Mouse (Mus musculus) CD8-positive naive resting alpha-beta T cell, adult 2 months (primary cell): ENCODE measurements around the gene Olfr435.
"Not testable (repeated sequence)": the region's sequence is repeated elsewhere in the genome, so short reads cannot be mapped to it uniquely, and the experiment has no call there.

Source experiments
- DNase-seq, 2 experiments: peaks; one replicate each; pipeline ENCODE4 v3.0.0; 2022; ENCODE audit warnings: low read depth in 2 of 2, low spot score in 2 of 2

The Olfr435 gene

DNA sequence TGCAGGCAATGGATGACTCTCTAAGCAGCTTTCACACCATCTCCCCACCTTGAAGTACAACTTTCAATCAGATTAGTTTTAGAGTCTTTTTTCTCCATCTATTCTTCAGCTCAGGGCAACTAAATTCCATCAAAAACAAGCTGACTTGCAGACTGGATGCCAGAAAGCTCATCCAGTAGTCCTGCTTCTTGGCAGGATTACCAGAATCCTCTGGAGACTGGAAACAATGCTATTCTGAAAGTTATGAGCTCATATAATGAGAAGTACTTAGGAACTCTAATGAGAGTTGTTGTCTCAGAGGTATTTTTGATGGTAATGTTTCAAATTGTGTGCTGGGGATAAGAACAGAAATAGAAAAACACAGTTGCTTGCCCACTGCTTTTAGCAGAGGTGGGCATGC lies at the start of gene Olfr435:
Gene Olfr435, plus strand, starts transcription at position 366 of the 400 bp plus-strand sequence.
- DNase-seq = no peak

DNA sequence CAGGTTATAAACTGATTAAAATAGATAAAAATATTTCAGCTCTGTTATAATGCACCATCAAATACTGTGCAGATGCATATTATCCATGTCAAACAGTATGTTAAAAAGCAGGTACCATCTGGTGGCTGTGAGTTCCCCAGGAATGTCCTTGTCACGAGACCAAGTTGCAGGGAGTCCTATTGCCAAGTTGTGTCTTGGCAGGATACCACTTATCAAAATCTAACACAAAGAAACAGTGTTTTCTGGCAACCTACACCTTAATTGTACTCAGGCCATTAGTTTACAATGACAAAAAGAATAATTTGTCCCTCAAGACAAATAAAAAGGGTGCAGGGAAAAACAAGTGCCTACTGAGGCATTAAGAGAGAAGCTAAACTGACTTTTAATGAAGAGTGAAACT lies 37.4 kb upstream of the Olfr435 start:
- DNase-seq = no peak

DNA sequence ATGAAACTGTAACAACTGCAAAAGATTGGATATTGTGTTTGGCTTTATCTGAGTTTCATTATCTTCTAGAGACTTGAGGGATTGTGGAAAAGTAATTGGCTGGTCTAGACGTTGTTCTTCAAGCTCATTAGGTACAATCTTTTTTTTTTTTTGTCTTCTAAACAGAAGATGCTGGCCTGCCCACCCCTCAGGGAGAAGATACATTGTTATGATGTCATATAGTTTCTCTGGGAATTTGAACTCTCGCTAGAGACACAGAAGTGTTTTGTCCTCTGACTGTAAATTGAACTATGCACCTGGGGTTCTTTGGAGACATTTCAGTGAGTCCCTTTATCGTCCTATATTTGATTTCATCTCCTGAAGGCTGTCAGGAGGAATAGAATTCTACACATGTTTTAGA lies 34.0 kb upstream of the Olfr435 start, which contains the start of gene Olfr437:
Gene Olfr437, plus strand, starts transcription at position 301 of the 400 bp plus-strand sequence.
- no peak for DNase-seq

DNA sequence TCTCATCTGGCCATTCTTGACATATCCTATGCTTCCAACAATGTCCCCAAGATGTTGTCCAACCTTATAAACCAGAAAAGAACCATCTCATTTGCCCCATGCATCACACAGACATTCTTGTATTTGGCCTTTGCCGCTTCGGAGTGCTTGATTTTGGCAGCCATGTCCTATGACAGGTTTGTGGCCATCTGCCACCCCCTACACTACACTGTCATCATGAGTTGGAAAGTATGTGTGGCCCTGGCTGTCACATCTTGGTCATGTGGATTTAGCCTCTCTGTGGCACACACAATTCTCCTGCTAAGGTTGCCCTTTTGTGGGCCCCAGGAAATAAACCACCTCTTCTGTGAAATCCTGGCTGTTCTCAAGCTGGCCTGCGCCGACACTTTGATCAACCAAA lies 29.7 kb upstream of the Olfr435 start:
- DNase-seq = no peak

DNA sequence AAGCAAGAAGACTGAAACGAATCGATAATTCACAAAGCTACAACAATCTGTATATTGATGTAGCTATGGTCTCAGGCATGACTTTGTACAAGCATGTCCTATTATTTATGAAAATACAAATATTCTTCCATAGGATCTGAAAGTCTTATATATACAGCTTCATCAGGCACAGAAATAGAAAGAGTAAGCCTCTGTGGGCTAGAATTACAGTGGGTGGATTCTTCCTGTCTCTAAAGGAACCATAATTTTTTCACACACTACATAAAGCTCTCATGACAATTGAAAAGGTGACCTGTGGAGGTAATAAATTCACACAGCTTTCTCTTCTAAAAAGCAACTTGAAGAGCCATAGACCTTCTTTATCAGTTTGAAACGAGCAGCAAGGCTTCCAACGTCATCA lies 25.1 kb upstream of the Olfr435 start, which contains the start of gene Olfr13:
Gene Olfr13, plus strand, starts transcription at position 301 of the 400 bp plus-strand sequence.
- no peak for DNase-seq

DNA sequence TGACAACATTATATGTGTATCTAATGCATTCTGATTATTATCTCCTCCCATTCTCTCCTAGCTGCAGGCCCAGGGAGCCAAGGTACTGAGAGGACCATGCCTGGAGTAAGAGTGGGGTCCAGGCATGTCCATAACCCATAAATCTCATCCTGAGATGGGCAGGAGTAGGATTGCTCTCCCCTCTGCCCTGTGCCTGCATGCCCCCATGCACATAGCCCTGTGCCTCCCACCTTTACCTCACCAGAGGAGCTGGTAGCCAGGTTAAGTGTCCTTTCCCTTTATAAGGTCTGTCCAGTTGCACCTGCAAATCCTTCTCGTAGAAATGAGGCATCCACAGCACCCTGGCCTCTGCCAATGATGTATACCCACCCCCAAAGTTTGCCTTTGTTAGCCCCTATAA lies 18.8 kb upstream of the Olfr435 start:
- DNase-seq = no peak

DNA sequence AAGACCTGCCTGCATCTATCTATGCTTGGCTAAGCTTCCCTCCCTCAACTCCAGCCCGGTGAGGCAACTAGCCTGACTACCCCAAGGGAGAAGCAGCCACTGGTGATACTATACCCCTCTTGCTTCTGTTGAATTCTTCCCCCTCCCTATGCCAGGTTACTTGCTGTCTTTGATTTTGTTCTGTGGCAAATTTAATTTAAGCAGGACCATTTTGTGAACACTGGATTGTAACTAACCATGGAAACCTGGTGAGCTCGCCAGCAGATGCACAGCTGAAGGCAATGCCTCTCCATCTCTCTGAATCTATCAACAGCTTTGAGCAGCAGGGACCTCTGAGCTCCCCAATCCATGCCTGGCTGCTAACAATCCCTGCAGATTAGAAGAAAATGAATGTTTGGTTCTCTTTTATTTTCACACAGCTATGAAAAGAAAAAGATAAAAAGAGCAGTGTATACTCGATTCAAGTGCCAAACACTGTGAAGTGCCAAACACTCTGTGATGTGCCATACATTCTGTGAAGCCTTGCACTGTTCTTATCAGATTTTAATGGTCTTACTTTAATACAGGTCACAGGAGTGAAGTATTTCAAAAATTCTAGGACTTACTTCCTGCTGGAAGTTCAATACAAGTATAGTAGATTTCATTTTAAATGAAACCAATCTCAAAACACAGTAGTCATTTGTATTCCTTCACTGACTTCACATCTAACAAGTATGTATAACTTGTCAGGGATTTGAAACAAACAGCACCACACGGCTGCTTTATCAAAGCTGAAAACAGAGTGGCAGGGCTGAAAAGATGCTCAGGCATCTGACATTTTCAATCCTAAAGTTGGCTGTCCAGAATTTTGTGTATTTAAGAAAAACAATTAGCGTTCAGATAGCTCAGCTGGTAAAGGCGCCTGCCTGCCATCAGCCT lies 18.1 kb upstream of the Olfr435 start:
- no peak for DNase-seq

DNA sequence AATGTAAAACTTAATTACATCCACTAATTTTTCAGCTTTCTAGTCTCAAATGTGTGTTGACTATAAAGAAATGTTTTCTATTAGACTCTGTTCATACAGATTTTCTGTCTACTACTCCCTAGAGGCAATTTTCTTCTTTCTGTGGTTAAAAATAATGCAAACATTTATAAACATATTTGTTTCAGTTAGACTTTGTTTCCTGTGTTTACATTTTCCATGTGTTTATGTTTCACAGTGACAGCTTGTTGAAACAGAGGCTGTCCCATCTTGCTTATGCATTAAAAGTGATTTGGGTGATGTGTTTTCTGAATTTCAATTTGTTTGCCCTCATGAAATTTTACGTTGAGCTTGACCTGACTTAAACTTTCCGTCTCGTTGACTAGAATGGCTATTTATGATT lies 6.0 kb upstream of the Olfr435 start:
- DNase-seq = no peak

DNA sequence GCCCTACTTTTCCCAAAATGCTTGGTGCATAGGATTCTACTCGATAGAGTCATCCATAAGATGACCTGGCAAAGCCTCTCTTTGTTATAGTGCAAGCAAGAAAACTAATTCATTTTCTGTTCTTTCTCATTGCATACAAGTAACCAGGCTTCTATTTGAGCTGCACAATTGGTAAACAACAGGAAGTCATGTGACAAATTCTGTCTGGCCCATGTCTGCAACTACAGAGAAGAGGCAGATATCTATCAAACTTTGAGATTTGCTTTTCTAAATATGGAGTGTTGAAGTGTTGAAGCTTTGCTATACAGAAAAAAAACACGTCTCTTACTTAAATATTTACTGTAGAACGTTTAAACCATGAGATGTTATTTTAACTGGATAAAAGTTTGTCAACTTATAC lies 1.1 kb downstream of the Olfr435 start:
- DNase-seq = no peak

DNA sequence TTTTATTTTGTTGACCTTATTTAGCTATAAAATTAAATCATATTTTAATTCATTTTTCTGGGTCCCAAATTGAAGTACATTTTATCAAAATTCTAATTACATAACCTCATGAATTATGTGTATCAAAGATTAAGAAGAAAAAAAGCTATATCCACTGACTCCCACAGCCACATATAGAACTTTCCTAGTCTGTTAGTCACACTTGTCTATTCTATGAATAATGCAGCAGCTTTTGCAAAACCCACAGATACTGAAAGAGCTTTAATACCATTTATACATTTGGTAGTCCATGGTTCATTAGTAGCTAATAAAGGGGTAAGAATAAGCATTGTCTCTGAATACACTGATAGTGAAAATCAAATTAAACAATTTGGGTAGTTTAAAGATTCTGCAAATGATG lies 5.8 kb downstream of the Olfr435 start:
- DNase-seq = no peak

DNA sequence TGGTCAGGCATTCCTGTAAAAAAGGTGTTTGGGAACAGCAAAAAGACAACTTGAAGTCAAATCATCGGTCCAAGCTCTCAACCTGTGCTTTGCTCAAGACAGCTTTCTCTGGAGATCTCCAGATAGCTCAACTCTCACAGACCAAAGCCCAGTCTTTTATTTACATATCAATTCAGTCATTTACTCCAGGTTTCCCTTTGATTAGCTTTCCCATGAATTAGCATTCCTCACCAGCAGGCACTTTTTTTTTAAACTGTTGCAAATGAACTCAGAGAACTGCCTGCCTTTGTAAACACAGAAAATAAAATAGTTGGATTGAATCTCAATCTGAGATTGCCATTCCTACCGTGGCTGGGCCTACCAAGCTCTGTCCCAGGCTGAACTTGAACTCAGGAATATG lies 8.4 kb downstream of the Olfr435 start:
- DNase-seq = no peak

DNA sequence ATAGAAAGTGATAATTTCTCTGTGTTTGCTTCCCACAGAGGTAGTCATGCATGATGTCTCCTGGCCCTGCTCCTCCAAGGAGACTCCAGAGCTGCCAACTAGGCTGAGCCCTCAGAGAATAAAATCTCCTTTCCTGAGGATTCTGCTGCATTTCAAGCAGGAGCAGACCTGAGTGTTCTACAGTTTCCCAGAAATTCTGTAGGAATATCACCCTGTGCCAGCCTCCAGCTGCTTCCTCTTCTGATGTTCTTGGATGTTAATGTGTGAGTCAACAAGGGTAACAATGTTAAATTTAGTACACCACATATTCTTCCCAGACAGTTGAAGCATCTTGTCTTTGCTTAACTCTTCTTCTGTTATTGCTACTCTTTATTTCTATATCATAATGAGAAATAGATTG lies 15.9 kb downstream of the Olfr435 start, which contains the start of gene Olfr434:
Gene Olfr434, plus strand, starts transcription at position 149 of the 400 bp plus-strand sequence.
- not testable (repeated sequence) for DNase-seq

DNA sequence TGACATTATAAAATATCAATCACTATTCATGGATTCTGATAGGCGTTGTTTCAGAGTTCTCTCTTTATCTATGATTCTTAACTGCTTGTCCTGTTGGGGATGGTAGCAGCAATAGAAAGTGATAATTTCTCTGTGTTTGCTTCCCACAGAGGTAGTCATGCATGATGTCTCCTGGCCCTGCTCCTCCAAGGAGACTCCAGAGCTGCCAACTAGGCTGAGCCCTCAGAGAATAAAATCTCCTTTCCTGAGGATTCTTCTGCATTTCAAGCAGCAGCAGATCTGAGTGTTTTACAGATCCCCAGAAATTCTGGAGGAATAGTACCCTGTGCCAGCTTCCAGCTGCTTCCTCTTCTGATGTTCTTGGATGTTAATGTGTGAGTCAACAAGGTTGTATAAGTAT lies 34.3 kb downstream of the Olfr435 start, which contains the start of gene Olfr47:
Gene Olfr47, plus strand, starts transcription at position 275 of the 400 bp plus-strand sequence.
- DNase-seq = not testable (repeated sequence)

DNA sequence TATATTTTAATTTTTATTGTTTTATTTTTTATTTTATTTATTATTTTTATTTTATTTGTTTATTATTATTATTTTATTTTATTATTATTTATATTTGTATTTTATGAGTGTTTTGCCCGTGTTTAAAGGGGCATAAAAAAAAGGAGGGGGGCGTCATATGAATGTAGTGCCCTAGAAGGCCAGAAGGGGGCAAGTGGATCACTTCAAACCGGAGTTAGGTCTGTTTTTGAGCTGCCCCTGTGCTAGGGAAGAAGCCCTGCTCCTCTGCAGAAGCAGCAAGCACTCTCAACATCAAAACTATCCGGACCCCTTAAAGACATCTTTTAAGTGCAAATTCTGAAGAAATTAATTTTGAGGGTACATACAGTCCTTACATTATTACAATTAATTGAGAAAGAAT lies 45.1 kb downstream of the Olfr435 start:
- DNase-seq = no peak

DNA sequence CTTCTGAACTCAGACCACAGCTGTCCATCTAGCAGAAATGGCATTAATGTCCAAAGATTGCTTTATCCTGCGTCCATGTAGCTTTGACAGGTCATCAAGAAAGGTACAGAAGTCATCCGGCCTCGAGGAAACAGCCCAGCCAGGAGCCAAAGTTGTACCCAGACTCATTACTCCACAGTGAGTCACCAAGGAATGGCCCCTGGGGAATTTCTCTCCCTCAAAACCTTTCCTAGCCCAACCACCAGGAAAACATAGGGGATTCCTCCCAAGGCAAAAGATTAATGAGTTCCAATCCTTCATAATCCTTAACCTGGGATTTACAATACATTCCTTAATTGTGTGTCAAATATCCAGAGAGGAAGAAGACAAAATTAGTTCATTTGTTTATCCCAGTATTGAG lies 50.5 kb downstream of the Olfr435 start:
- no peak for DNase-seq

DNA sequence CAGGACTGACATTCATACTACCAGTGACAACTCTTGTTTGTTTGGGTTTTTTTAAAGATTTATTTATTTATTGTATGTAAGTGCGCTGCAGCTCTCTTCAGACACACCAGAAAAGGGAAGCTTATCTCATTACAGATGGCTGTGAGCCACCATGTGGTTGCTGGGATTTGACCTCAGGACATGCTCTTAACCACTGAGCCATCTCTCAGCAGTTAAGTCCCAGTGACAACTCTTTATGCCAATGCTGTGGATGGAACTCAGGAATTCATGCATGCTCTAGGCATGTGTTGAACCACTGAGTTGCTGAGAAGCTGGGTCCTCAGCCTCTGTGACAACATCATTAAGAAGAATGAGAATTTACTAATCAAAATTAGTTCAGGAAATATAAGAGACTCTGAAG lies 56.0 kb downstream of the Olfr435 start:
- no peak for DNase-seq
